Mouse (Mus musculus) G1E (cell line): ENCODE measurements around the gene 2010111I01Rik. TPM values are rescaled to one million over a fixed set of nuclear protein-coding genes. Genes with fewer than 3 reads are reported as not detected.
"Not testable (repeated sequence)": the region's sequence is repeated elsewhere in the genome, so short reads cannot be mapped to it uniquely, and the experiment has no call there.

Source experiments
- ATAC-seq: 2 replicates; pipeline ENCODE4 v1.8.0; 2016; ENCODE audit warnings: mild to moderate bottlenecking; ENCODE audit not compliant: insufficient number of reproducible peaks, poor library complexity, low FRiP score, severe bottlenecking; ENCODE audit errors: extremely low read depth
- DNase-seq: peaks from one replicate; pipeline ENCODE4 v3.0.0; 2012; ENCODE audit warnings: low spot score
- H3K27me3 ChIP-seq: 2 replicates; pipeline ENCODE4 v1.6.1; 2012; ENCODE audit warnings: mild to moderate bottlenecking, low read length, inconsistent platforms; ENCODE audit not compliant: insufficient read depth
- H3K36me3 ChIP-seq: replicated peaks from 2 replicates; pipeline ENCODE3; 2012; ENCODE audit warnings: mild to moderate bottlenecking, inconsistent platforms
- H3K4me1 ChIP-seq: 2 replicates; pipeline ENCODE4 v1.6.1; 2012; ENCODE audit warnings: low read depth, low read length, inconsistent platforms, mixed read lengths; ENCODE audit not compliant: insufficient read depth
- H3K4me3 ChIP-seq: 2 replicates; pipeline ENCODE4 v1.5.1; 2012; ENCODE audit warnings: low read depth, mild to moderate bottlenecking, inconsistent platforms, low read length, moderate library complexity, mixed read lengths
- H3K9me3 ChIP-seq: replicated peaks from 2 replicates; pipeline ENCODE4 v1.6.1; 2012; ENCODE audit warnings: inconsistent platforms
- CTCF ChIP-seq: IDR thresholded peaks from 2 replicates; pipeline ENCODE4 v1.5.1; 2012; ENCODE audit warnings: low read depth, low read length, inconsistent platforms, mixed read lengths
- GATA1 ChIP-seq: IDR thresholded peaks from 2 replicates; pipeline ENCODE4 v1.6.1; 2012; ENCODE audit warnings: borderline replicate concordance, low read length, inconsistent platforms, mixed read lengths
- GATA2 ChIP-seq: IDR thresholded peaks from 2 replicates; pipeline ENCODE4 v1.6.1; 2012; ENCODE audit warnings: low read depth, low read length, inconsistent platforms, borderline replicate concordance
- POLR2AphosphoS5 ChIP-seq: IDR thresholded peaks from 2 replicates; pipeline ENCODE4 v1.6.1; 2012; ENCODE audit warnings: low read depth, low read length, inconsistent platforms; ENCODE audit not compliant: insufficient replicate concordance
- TAL1 ChIP-seq: conservative IDR thresholded peaks from 2 replicates; pipeline ENCODE4 v1.6.1; 2012; ENCODE audit warnings: low read depth, low read length, inconsistent platforms, mixed read lengths
- polyA plus RNA-seq: library from polyadenylated mRNA; stranded (reverse); fragments of >175 nt; gene quantifications from 2 replicates; pipeline ENCODE4 v1.2.3, GENCODE M21; 2012
- total RNA-seq, 2 experiments: library from RNA; stranded (forward) in 1 of 2; stranded (reverse) in 1 of 2; fragments of 200-1000 nt in 1 of 2; fragments of >200 nt in 1 of 2; fragmentation: Nextera tagmentation in 1 of 2; gene quantifications; 2 replicates each; pipeline ENCODE4 v1.2.3; 2014 to 2017

2010111I01Rik gene
- total and polyA plus RNA-seq, 3 experiments, result 14.7 to 57.2 (median 22.2) TPM

GRCm38 (mm10) chr13:63080191-63080590, 115.5 kb downstream of the 2010111I01Rik start:
- ATAC-seq, result no peak
- DNase-seq, result no peak
- Histone ChIP-seq H3K27me3 (no peaks in the 10 kb centered on the region), H3K4me1 (peaks cover 3% of the 10 kb centered on the region), H3K4me3 (no peak overlapping the region), H3K9me3 (no peaks in the 10 kb centered on the region), H3K36me3 (no peaks in the 10 kb centered on the region)
- no peak for TF ChIP-seq GATA1
- TF ChIP-seq GATA2, result no peak

DNA sequence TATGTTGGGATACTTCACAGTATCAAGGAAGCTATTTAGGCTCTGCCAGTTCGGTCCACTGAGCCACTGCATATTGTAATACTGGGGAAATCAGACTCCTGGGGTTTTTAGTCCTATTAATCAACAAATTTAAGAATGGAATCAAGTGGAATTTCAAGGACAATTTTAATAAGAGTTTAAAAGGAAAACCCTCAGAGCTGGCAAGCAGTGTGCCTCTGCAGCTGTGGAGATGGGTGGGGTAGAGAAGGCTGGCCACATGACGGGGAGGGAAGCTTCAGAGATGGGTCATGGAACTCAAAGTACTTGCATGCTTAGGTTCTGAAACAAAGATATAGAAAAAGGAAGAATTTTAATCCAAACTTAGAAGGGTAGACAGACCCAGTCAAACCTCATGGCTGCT, 116.1 kb downstream of the 2010111I01Rik start:
- H3K9me3 ChIP-seq, result no peaks in the 10 kb centered on the region
- peaks cover 3% of the 10 kb centered on the region for H3K4me1 ChIP-seq
- no peak for DNase-seq
- ATAC-seq, result no peak
- no peaks in the 10 kb centered on the region for H3K27me3 ChIP-seq
- H3K36me3 ChIP-seq, result no peaks in the 10 kb centered on the region
- TF ChIP-seq CTCF (no peak), POLR2AphosphoS5 (no peak), GATA1 (no peak), TAL1 (no peak), GATA2 (no peak)
- H3K4me3 ChIP-seq, result no peak overlapping the region

DNA sequence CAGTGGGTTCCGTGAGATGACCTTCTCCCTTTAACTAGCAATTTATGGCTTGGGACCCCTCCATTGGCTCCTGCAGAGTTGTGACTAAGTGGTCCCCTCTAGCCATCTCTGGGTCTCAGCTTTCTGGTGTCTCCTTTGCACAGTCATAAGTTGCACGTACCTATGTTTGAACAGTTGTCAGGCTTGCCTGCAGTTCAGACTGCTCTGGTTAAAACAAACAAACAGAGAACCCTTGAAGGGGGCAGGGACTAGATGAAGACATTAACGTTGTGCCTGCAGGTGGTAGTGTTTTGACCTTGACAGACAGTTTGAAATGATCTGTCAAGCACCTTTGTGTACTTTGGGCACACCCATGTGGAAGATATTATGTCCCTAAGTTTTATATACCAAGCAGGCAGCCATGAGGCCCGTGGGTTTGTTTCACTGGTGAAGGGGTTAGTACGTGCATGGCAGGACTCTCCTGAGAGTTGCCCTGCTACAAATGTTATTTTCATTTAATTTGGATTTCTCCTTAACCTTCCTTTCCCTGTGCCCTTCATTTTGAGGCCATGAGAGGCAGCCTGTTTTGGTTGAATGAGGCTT, 118.0 kb downstream of the 2010111I01Rik start:
- H3K4me3 ChIP-seq, result no peak overlapping the region
- H3K4me1 ChIP-seq, result peaks cover under 1% of the 10 kb centered on the region
- H3K9me3 ChIP-seq, result no peaks in the 10 kb centered on the region
- ATAC-seq, result no peak
- TF ChIP-seq POLR2AphosphoS5 (no peak), GATA1 (no peak), GATA2 (no peak), CTCF (no peak)
- H3K27me3 ChIP-seq, result no peaks in the 10 kb centered on the region
- H3K36me3 ChIP-seq, result no peaks in the 10 kb centered on the region
- no peak for DNase-seq

- not testable (repeated sequence) for H3K4me3 ChIP-seq, ATAC-seq, H3K4me1 ChIP-seq, DNase-seq, H3K36me3 ChIP-seq, H3K9me3 ChIP-seq, H3K27me3 ChIP-seq
Measured at GRCm38 (mm10) chr13:63083139-63083538, 118.4 kb downstream of the 2010111I01Rik start.

GRCm38 (mm10) chr13:63083663-63084062, 119.0 kb downstream of the 2010111I01Rik start:
- ATAC-seq (no peak), DNase-seq (no peak)
- TF ChIP-seq CTCF (no peak), TAL1 (no peak), POLR2AphosphoS5 (no peak), GATA1 (no peak), GATA2 (no peak)
- H3K9me3 ChIP-seq, result no peaks in the 10 kb centered on the region
- no peaks in the 10 kb centered on the region for H3K27me3 ChIP-seq
- no peaks in the 10 kb centered on the region for H3K36me3 ChIP-seq
- H3K4me3 ChIP-seq, result no peak overlapping the region
- no peaks in the 10 kb centered on the region for H3K4me1 ChIP-seq

GRCm38 (mm10) chr13:63087865-63088683, 123.4 kb downstream of the 2010111I01Rik start:
- Histone ChIP-seq H3K4me3 (no peak overlapping the region), H3K36me3 (no peaks in the 10 kb centered on the region), H3K27me3 (no peaks in the 10 kb centered on the region), H3K4me1 (no peaks in the 10 kb centered on the region), H3K9me3 (no peaks in the 10 kb centered on the region)
- ATAC-seq, result no peak
- TF ChIP-seq CTCF, result no peak
- TF ChIP-seq TAL1, result no peak
- no peak for TF ChIP-seq GATA1
- no peak for TF ChIP-seq GATA2
- no peak for TF ChIP-seq POLR2AphosphoS5
- DNase-seq, result no peak

DNA sequence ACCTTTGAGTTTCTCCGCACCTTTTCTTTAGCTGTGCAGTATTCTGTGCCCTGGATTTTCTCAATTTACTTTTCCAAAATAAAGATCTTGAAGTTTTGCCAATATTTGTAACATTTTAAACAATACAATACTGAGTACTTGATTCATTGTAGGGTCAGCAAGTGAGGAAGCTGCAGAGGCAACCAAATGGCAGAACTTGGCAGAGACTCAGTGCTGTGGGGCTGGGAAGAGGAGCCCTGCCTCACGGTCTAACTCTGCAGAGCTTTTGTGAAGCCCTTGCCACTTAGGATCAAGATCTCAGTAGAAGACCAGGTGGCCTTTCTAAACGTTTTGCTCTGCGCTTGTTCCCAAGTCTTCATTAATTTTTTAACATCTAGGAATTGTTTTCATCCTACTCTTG, 124.8 kb downstream of the 2010111I01Rik start:
- no peak for ATAC-seq

More for the DNA sequence above, 124.8 kb downstream of the 2010111I01Rik start:
- Histone ChIP-seq H3K4me3 (no peak overlapping the region), H3K27me3 (no peaks in the 10 kb centered on the region), H3K9me3 (no peaks in the 10 kb centered on the region), H3K36me3 (no peaks in the 10 kb centered on the region), H3K4me1 (no peaks in the 10 kb centered on the region)
- DNase-seq, result no peak
- TF ChIP-seq TAL1 (no peak), GATA2 (no peak), POLR2AphosphoS5 (no peak), GATA1 (no peak), CTCF (no peak)
